Mouse (Mus musculus) induced T-regulatory cell, adult 2 months (primary cell): ENCODE measurements around the gene Rictor.
"Not testable (repeated sequence)": the region's sequence is repeated elsewhere in the genome, so short reads cannot be mapped to it uniquely, and the experiment has no call there.

Experiments
- DNase-seq: peaks from one replicate; pipeline ENCODE4 v3.0.0-alpha.2; 2012; ENCODE audit warnings: low read depth

Rictor gene

GRCm38 (mm10) chr15:6739180-6739579 lies 31.0 kb downstream of the Rictor start:
- DNase-seq: no peak

DNA sequence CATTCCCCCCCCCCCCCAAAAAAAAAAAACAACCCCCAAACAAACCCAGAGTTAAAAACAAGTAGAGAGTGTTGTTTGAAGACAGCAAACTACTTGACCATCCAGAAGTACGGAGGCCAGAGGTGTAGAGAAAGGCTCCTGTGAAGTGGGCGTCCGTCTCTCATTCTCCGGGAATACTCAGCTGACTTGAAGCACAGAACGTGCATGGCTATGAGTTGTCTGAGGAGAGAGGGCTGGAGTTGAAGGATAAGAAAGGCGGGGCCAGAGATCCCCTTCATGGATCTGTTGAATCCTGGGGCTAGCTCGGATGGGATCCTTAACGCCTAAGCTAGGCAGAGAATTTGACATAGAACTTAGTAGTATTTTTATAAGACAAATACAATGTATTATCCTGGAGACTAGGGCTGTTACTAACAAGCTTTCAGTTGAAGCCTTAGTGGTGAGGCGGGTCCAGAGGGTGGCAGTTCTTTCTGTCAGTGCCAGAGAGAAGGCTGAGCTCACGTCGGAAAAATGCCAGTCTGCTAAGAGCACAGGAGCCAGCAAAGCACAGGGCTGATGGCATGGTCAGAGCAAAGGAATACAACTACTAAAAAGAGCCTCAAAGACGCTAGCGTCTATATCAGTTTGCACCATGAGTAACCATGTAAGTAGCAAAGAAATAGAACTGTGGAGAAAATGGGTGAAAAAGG lies 34.3 kb downstream of the Rictor start:
- no peak for DNase-seq

DNA sequence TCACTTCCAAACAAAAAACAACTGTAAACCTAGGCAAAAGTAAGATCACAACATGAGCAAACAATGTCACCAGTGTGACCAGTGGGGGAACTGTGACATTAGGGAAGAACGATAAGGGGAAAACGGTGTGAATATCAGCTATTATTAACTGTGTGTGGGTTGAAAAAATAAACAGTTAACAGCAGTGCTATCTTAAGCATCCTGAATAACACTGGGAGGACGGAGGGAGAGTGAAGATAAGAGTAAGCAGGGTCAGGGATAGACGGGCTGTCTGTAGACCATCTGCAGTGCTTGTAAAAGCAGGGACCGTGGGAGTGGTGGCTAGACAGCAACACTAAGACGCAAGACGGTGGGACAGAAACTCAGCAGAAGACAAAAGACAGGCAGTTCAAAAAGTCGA lies 35.5 kb downstream of the Rictor start:
- no peak for DNase-seq

DNA sequence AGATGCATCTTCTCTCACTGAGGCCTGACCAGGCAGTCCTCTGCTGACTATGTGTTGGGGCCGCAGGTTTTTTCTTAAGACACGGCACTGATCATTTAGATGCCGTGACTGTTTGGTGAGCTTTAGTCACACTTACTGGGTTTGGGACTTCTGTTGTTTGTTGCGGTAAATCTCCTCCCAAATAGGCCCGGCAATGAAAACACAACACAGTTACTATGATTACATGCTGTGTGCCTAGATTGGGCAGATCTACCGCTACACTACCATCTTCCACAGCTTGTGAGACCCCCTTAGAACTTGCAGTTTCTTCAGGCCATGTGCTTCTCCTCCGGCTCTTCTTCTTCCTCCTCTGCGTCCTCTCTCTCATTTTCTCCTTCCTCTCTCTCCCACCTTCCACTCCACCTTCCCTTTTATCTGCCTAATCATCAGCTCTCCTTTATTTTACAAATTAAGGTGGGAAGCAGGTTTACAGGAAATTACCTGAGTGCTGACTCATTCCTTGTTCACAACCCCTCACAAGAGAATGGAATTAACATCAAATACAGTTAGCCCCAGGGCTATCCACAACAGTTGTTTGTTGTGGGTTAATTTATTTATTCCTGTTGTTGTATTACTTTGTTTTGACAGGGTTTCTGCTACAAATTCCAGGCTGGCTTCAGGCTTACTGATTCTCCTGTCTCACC lies 38.3 kb downstream of the Rictor start:
- not testable (repeated sequence) for DNase-seq

DNA sequence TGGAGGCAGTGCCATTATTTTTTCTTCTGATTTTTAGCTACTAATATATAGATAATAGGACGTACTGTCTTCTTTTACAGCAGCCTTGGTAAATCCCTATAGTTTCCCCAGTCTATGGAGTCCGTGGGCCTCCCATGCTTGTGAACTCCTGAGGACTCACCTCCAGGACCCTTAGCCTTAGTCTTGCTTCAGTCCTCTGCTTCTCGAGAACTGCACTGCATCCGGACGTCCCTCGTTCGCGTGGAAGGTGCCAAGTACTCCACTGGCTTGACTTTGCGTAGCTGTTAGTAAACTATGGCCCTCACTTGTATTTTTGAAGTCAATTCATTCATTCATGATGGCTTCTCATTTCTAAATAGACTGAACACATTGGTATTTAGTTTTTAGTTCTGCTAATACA lies 38.8 kb downstream of the Rictor start:
- no peak for DNase-seq

DNA sequence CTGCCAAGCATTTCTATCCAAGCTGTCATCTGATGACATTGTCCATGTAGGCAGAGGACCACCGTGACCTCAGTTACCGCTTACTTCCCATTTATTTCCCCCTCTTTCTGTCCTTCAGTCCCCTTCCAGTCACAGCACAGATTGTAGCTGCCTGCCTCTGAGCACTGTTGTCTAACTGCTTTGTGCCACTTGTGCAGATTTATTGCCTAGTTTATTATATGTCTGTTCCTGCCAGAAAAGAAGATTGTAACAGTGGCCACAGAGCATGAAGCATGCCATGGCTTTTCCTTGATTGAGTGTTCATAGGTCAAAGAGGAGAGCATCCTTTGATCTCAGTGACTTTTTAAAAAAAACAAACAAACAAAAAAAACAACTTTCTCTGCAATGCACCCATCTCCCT lies 46.2 kb downstream of the Rictor start:
- no peak for DNase-seq

DNA sequence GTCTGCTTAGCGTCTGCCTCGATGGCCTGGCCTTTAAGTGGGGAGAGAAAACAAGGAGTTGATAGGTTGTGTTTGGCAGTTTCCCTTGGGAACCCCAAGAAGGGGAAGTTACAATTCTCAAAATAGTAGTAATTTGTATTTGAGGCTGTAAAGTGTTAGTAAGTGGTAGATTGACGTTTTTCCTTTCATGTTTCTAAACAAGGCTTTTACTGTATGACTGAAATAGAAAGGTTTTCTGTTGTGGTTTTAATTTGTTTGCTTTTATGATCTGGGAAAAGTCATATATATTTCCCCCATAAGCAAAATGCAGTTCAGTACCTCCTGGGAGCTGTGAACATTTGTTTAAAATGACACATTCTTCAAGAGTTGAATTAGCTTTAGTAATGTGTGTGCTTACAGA lies 64.1 kb downstream of the Rictor start:
- DNase-seq: no peak

DNA sequence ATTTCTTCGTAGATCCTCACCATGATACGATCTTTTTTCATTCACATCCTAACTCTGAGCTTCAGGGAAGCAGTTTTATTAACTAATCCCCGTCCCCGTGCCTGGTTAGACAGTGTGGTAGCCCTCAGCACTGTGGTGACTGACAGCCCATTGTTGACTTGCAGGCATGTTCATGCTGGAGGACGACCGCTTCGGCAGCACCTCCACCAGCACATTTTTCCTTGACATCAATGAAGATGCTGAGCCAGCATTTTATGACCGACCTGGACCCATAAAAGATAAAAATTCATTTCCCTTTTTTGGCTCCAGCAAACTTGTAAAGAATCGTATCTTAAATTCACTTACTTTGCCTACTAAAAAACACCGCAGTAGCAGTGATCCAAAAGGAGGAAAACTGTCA lies 78.0 kb downstream of the Rictor start:
- DNase-seq: no peak

DNA sequence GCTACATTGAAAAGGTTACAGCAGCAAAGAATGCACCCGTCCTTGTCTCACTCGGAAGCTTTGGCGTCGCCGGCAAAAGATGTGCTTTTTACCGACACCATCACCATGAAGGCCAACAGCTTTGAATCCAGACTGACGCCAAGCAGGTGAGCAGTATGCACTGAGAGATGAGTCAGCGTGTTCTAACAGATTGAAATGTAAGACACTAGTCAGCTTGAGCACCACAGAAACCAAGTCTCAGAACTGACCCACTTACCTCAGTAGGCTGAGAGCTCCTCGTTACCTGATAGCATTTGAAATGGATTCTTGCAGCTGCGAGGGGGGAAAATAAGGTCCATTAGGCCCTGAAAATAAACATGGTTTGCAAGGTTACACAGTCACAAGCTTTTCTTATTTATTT lies 79.1 kb downstream of the Rictor start:
- no peak for DNase-seq

GRCm38 (mm10) chr15:6790011-6790410 lies 81.8 kb downstream of the Rictor start:
- no peak for DNase-seq

DNA sequence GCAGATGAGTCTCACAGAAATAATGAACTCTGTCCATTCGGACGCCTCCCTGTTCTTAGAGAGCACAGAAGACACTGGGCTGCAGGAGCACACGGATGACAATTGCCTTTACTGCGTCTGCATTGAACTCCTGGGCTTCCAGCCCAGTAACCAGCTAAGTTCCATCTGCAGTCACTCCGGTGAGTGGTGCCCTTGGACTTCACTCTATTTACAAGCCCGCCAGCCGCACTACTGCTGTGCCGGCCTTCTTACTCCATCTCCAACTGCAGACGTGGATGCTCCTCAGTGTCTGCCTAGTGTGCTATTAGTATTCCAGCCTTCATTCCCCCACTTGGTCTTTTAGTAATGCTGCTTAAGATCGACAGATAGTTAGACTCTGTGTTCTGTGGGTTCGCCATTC lies 83.5 kb downstream of the Rictor start:
- DNase-seq: no peak

DNA sequence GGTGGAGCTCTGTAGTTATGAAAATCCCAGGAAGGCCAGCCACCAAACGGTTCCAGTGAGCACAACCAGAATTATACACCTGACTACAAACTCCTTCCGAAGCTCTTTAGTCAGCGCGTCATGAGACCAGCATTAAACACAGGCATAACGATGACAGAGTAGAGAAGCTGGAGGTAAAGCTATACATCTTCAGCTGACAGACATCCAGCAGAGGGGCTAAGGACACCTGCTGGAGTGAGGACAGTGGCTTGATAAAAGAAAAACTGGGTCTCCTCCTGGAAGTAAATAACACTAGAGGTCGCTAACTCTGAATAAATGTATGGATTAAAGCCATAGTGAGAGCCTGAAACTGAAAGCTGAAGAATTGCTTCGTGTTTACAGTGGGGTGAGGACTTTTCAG lies 84.7 kb downstream of the Rictor start:
- DNase-seq: no peak

GRCm38 (mm10) chr15:6801212-6801611 lies 93.0 kb downstream of the Rictor start:
- DNase-seq: not testable (repeated sequence)

DNA sequence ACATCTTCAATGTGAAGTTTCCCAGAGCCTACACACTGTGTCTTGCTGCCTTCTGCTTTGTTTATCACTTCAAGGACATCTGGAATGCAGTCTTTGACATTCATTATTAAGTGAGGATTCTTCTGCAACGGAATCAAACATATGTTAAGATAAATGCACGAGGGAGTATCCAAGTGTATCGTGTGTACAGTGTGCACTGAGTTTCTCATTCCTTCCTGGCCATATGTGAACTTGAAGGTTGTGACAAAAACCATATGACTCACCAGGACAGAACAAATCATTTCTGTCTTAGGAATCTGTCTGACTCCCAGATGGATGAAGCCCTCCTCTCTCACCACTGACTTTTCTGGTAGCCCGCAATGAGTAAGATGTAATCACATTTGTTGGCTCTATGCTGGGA lies 107.6 kb downstream of the Rictor start:
- no peak for DNase-seq

- peak; percentile 24 for DNase-seq
Measured at GRCm38 (mm10) chr15:6840199-6840598, 132.0 kb downstream of the Rictor start.

DNA sequence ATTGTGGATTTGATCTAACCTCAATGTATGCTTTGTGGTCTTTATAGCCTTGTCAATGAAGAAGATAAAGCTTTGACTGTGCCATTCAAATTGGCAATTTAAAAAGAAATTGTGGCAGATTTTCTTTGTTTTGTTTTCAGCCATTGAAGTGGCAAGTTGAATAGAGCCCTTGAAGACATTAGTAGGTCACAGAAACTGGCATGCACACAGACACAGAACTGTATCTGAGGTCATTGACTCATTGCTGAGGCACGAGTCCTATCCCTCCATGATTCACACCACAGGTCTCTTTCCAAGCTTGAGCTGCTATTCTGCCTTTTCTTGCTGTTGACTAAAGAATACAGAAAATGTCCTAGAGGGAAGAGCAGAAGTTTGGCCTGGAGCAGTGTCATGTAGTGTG lies 141.7 kb downstream of the Rictor start:
- DNase-seq: no peak
